Mouse (Mus musculus): ENCODE measurements around the gene Trappc13. TPM values are rescaled to one million over a fixed set of nuclear protein-coding genes. Genes with fewer than 3 reads are reported as not detected.
A peak's percentile ranks its signal among the peaks of the same experiment; 100 is the strongest.

Gene Trappc13
- polyA plus RNA-seq, 1 experiment from 2014 or later: 43.5 TPM

- peak; percentile 93 for DNase-seq (ENCODE audit: low spot score)
- no peaks in the 10 kb centered on the region for H3K27me3 ChIP-seq (ENCODE audit: insufficient read depth, low read length)
- H3K4me2 ChIP-seq (ENCODE audit: low read length): peak within 1 kb of the TSS; percentile 95
- no peaks in the 10 kb centered on the region for H3K36me3 ChIP-seq (ENCODE audit: insufficient read depth, low read length)
- H3K9me3 ChIP-seq (replicated peaks; ENCODE audit: low read length): no peaks in the 10 kb centered on the region
- H3K9ac ChIP-seq (ENCODE audit: low read depth, low read length): peak within 1 kb of the TSS; percentile 70
- H3K4me3 ChIP-seq (replicated peaks; ENCODE audit: low read depth, low read length): peak within 1 kb of the TSS; percentile 94
- no peak for TF ChIP-seq CTCF (IDR thresholded peaks at IDR 0.05; ENCODE audit: low read depth)
- ATAC-seq (replicated peaks; ENCODE audit: low FRiP score, low read depth): peak; percentile 98
- under 1% methylated on average over 34 of the region's 44 CpGs for whole genome bisulfite sequencing
- H3K27ac ChIP-seq: peak within 1 kb of the TSS; percentile 71
- H3K4me1 ChIP-seq (replicated peaks; ENCODE audit: insufficient read depth, low read length): no peaks in the 10 kb centered on the region
Observed at GRCm38 (mm10) chr13:104109288-104109815, 68.9 kb downstream of the Trappc13 start, which contains the start of the genes Nln and Sgtb. Nln (minus strand) TSS chr13:104109614. Sgtb (plus strand) TSS chr13:104109741.

- H3K4me3 ChIP-seq (replicated peaks; ENCODE audit: low read depth, low read length): peak overlapping the region; percentile 94
- 1% methylated on average over 24 of the region's 24 CpGs for WGBS
- no peaks in the 10 kb centered on the region for H3K27me3 ChIP-seq (ENCODE audit: insufficient read depth, low read length)
- 0 out of 2 replicates have a peak, but pooled peaks cover 4% of the 10 kb centered on the region for H3K9me3 ChIP-seq (replicated peaks; ENCODE audit: low read length)
- H3K4me2 ChIP-seq (ENCODE audit: low read length): peak overlapping the region; percentile 95
- ATAC-seq (replicated peaks; ENCODE audit: low FRiP score, low read depth): no peak
- DNase-seq (ENCODE audit: low spot score): peak; percentile 35
- peak overlapping the region; percentile 70 for H3K9ac ChIP-seq (ENCODE audit: low read depth, low read length)
- TF ChIP-seq CTCF (IDR thresholded peaks at IDR 0.05; ENCODE audit: low read depth): no peak
- H3K36me3 ChIP-seq (ENCODE audit: insufficient read depth, low read length): no peaks in the 10 kb centered on the region
- peak overlapping the region; percentile 71 for H3K27ac ChIP-seq
- no peaks in the 10 kb centered on the region for H3K4me1 ChIP-seq (replicated peaks; ENCODE audit: insufficient read depth, low read length)
Observed at GRCm38 (mm10) chr13:104108651-104109287, 69.5 kb downstream of the Trappc13 start.

GRCm38 (mm10) chr13:104101606-104102235 is 76.5 kb downstream of the Trappc13 start:
- 0 out of 2 replicates have a peak, but pooled peaks cover 5% of the 10 kb centered on the region for H3K9me3 ChIP-seq (replicated peaks; ENCODE audit: low read length)
- H3K27me3 ChIP-seq (ENCODE audit: insufficient read depth, low read length): no peaks in the 10 kb centered on the region
- TF ChIP-seq CTCF (IDR thresholded peaks at IDR 0.05; ENCODE audit: low read depth): no peak
- H3K9ac ChIP-seq (ENCODE audit: low read depth, low read length): no peak overlapping the region
- H3K4me2 ChIP-seq (ENCODE audit: low read length): no peak overlapping the region
- no peak overlapping the region for H3K4me3 ChIP-seq (replicated peaks; ENCODE audit: low read depth, low read length)
- ATAC-seq (replicated peaks; ENCODE audit: low FRiP score, low read depth) (no peak), DNase-seq (ENCODE audit: low spot score) (no peak)
- no peak overlapping the region for H3K27ac ChIP-seq
- H3K4me1 ChIP-seq (replicated peaks; ENCODE audit: insufficient read depth, low read length): no peaks in the 10 kb centered on the region
- 90% methylated on average over 5 of the region's 5 CpGs for WGBS
- H3K36me3 ChIP-seq (ENCODE audit: insufficient read depth, low read length): no peaks in the 10 kb centered on the region

- 91% methylated on average over 4 of the region's 4 CpGs for WGBS
Observed at GRCm38 (mm10) chr13:104100416-104100815, 77.9 kb downstream of the Trappc13 start.

GRCm38 (mm10) chr13:104097190-104097589 is 81.1 kb downstream of the Trappc13 start:
- DNase-seq (ENCODE audit: low spot score) (no peak), ATAC-seq (replicated peaks; ENCODE audit: low FRiP score, low read depth) (no peak)
- Histone ChIP-seq H3K4me3 (replicated peaks; ENCODE audit: low read depth, low read length) (no peak overlapping the region), H3K9me3 (replicated peaks; ENCODE audit: low read length) (no peaks in the 10 kb centered on the region), H3K36me3 (ENCODE audit: insufficient read depth, low read length) (0 out of 2 replicates have a peak, but pooled peaks cover 3% of the 10 kb centered on the region), H3K4me1 (replicated peaks; ENCODE audit: insufficient read depth, low read length) (no peaks in the 10 kb centered on the region), H3K27ac (no peak overlapping the region), H3K4me2 (ENCODE audit: low read length) (no peak overlapping the region), H3K9ac (ENCODE audit: low read depth, low read length) (no peak overlapping the region), H3K27me3 (ENCODE audit: insufficient read depth, low read length) (no peaks in the 10 kb centered on the region)
- no peak for TF ChIP-seq CTCF (IDR thresholded peaks at IDR 0.05; ENCODE audit: low read depth)
- WGBS: 98% methylated on average over 7 of the region's 7 CpGs

More at GRCm38 (mm10) chr13:104100416-104100815, 77.9 kb downstream of the Trappc13 start:
- TF ChIP-seq CTCF (IDR thresholded peaks at IDR 0.05; ENCODE audit: low read depth): no peak
- 0 out of 2 replicates have a peak, but pooled peaks cover 5% of the 10 kb centered on the region for H3K9me3 ChIP-seq (replicated peaks; ENCODE audit: low read length)
- H3K9ac ChIP-seq (ENCODE audit: low read depth, low read length): no peak overlapping the region
- H3K27me3 ChIP-seq (ENCODE audit: insufficient read depth, low read length): no peaks in the 10 kb centered on the region
- no peak for DNase-seq (ENCODE audit: low spot score)
- H3K4me2 ChIP-seq (ENCODE audit: low read length): no peak overlapping the region
- H3K36me3 ChIP-seq (ENCODE audit: insufficient read depth, low read length): no peaks in the 10 kb centered on the region
- no peak for ATAC-seq (replicated peaks; ENCODE audit: low FRiP score, low read depth)
- H3K4me1 ChIP-seq (replicated peaks; ENCODE audit: insufficient read depth, low read length): no peaks in the 10 kb centered on the region
- no peak overlapping the region for H3K4me3 ChIP-seq (replicated peaks; ENCODE audit: low read depth, low read length)
- no peak overlapping the region for H3K27ac ChIP-seq

- no peak overlapping the region for H3K27ac ChIP-seq
- H3K4me1 ChIP-seq (replicated peaks; ENCODE audit: insufficient read depth, low read length): no peaks in the 10 kb centered on the region
- 74% methylated on average over 7 of the region's 7 CpGs for WGBS
- H3K36me3 ChIP-seq (ENCODE audit: insufficient read depth, low read length): 0 out of 2 replicates have a peak, but pooled peaks cover 3% of the 10 kb centered on the region
- H3K9me3 ChIP-seq (replicated peaks; ENCODE audit: low read length): no peaks in the 10 kb centered on the region
- no peaks in the 10 kb centered on the region for H3K27me3 ChIP-seq (ENCODE audit: insufficient read depth, low read length)
- H3K4me3 ChIP-seq (replicated peaks; ENCODE audit: low read depth, low read length): no peak overlapping the region
- no peak for TF ChIP-seq CTCF (IDR thresholded peaks at IDR 0.05; ENCODE audit: low read depth)
- ATAC-seq (replicated peaks; ENCODE audit: low FRiP score, low read depth) (no peak), DNase-seq (ENCODE audit: low spot score) (no peak)
- no peak overlapping the region for H3K9ac ChIP-seq (ENCODE audit: low read depth, low read length)
- H3K4me2 ChIP-seq (ENCODE audit: low read length): no peak overlapping the region
Observed at GRCm38 (mm10) chr13:104095955-104096354, 82.3 kb downstream of the Trappc13 start.

Data from kidney, postnatal 0 days (tissue).